Mouse (Mus musculus) cerebellum, adult 2 months (tissue): ENCODE measurements at regions not wholly inside any gene's neighbourhood (a gene's known extent, or its start where the extent isn't known, plus 50 kb on each side); places are given as distances from the start of the nearest gene placed in this dataset.

ENCODE experiments used
- DNase-seq, 2 experiments: peaks; one replicate each; pipeline ENCODE4 v3.0.0; 2021
- H3K27ac ChIP-seq: fragments of 200-500 bp; 2 replicates; pipeline ENCODE4 v1.5.1; 2012; ENCODE audit warnings: low read length, control low read depth, inconsistent platforms; ENCODE audit not compliant: insufficient read depth
- H3K27me3 ChIP-seq: fragments of 200-500 bp; 2 replicates; pipeline ENCODE4 v1.6.1; 2012; ENCODE audit warnings: inconsistent platforms, mild to moderate bottlenecking, low read length, moderate library complexity; ENCODE audit not compliant: control insufficient read depth, insufficient read depth
- H3K4me1 ChIP-seq: fragments of 200-500 bp; 2 replicates; pipeline ENCODE4 v1.6.1; 2011; ENCODE audit warnings: low read length; ENCODE audit not compliant: control insufficient read depth, insufficient read depth
- H3K4me3 ChIP-seq: fragments of 200-500 bp; replicated peaks from 2 replicates; pipeline ENCODE3; 2011; ENCODE audit warnings: mild to moderate bottlenecking, low read depth, low read length, control low read depth; ENCODE audit not compliant: insufficient read depth
- CTCF ChIP-seq: fragments of 200-500 bp; IDR thresholded peaks from 2 replicates; pipeline ENCODE4 v1.5.1; 2011; ENCODE audit warnings: low read depth, mild to moderate bottlenecking, control low read depth, low read length, moderate library complexity, borderline replicate concordance; ENCODE audit not compliant: insufficient read depth
- POLR2A ChIP-seq: fragments of 200-500 bp; IDR thresholded peaks from 2 replicates; pipeline ENCODE4 v1.6.1; 2011; ENCODE audit warnings: low read length, control low read depth, borderline replicate concordance; ENCODE audit not compliant: insufficient read depth
- WGBS: fragments of 180-500 bp; shearing (Covaris S2); methylation state at CpG from one replicate; pipeline ENCODE4 v1.1.7; 2018; 5-methylcytosine and 5-hydroxymethylcytosine counted together

- TF ChIP-seq POLR2A (no peak), CTCF (no peak)
- no peak for DNase-seq
- 63% methylated on average over 5 of the region's 5 CpGs for WGBS
- Histone ChIP-seq H3K4me3 (no peak overlapping the region), H3K4me1 (no peaks in the 10 kb centered on the region), H3K27me3 (no peaks in the 10 kb centered on the region), H3K27ac (no peak overlapping the region)
These were observed 105.0 kb upstream of the Ednra start for GRCm38 (mm10) chr8:77829126-77829748.

- WGBS = 89% methylated on average over 5 of the region's 5 CpGs
- TF ChIP-seq POLR2A = no peak
- TF ChIP-seq CTCF = no peak
- Histone ChIP-seq H3K4me1 (no peaks in the 10 kb centered on the region), H3K27ac (no peak overlapping the region), H3K27me3 (no peaks in the 10 kb centered on the region), H3K4me3 (no peak overlapping the region)
- DNase-seq = no peak
These were observed 105.5 kb upstream of the Ednra start for GRCm38 (mm10) chr8:77829764-77830163.

DNA sequence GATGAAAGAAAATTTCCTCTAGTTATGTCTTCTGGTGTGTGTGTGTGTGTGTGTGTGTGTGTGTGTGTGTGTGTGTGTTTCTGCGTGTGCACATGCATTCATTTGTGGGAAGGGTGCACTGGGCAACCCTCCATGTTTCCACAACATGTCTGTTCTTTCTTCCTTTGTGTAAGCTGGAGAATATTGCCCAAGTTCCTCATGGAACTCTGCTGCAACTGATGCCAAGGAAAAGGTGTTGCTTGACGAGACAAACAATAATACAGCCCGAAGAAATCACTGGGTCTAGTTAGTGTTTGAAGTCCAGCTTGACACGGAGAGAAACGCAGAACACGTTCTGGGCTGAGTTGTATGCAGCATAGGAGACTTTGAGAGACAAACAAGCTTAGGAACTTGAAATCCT is 110.0 kb upstream of the Ednra start:
- H3K27me3 ChIP-seq = no peaks in the 10 kb centered on the region
- no peak for TF ChIP-seq CTCF
- no peak for TF ChIP-seq POLR2A
- H3K4me1 ChIP-seq = no peaks in the 10 kb centered on the region
- H3K27ac ChIP-seq = no peak overlapping the region
- no peak overlapping the region for H3K4me3 ChIP-seq
- DNase-seq = no peak
- 74% methylated on average over 6 of the region's 6 CpGs for WGBS

DNA sequence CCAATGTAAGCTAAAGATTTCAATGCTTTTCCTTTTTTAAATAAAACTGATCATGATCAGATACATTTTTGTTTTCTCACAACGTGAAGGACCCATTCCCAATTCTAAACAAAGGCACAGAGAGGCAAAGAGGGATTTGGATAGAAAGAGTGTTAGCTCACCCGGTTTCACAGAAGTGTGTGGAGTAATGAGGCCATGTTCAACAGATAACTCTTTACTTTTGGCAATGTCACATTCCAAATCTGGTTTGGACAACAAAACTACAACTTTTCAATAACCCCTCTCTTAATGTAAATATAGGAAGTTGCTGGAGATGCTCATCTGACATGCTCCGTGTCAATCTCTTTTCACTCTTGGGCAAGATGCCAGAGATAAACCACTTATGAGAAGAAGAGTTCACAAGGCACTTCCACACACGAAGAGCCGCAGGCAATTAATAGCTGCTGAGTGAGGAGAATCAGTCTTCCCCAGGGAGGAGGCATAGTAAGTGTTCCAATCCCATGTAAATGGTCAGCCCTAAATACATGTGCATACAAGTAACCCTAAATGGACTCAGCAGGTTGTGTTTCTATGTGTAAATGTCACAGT is 112.7 kb upstream of the Ednra start:
- Histone ChIP-seq H3K27ac (no peak overlapping the region), H3K27me3 (no peaks in the 10 kb centered on the region), H3K4me3 (no peak overlapping the region), H3K4me1 (no peaks in the 10 kb centered on the region)
- 62% methylated on average over 5 of the region's 5 CpGs for WGBS
- TF ChIP-seq POLR2A = no peak
- no peak for TF ChIP-seq CTCF
- DNase-seq = no peak

GRCm38 (mm10) chr8:77842392-77843139 is 118.3 kb upstream of the Ednra start:
- 80% methylated on average over 7 of the region's 7 CpGs for WGBS
- no peak for DNase-seq
- Histone ChIP-seq H3K4me3 (no peak overlapping the region), H3K27ac (no peak overlapping the region), H3K4me1 (no peaks in the 10 kb centered on the region), H3K27me3 (no peaks in the 10 kb centered on the region)
- TF ChIP-seq CTCF (no peak), POLR2A (no peak)

- DNase-seq = no peak
- Histone ChIP-seq H3K4me1 (no peaks in the 10 kb centered on the region), H3K27ac (no peak overlapping the region), H3K27me3 (no peaks in the 10 kb centered on the region), H3K4me3 (no peak overlapping the region)
- TF ChIP-seq POLR2A = no peak
- no peak for TF ChIP-seq CTCF
- 81% methylated on average over 3 of the region's 3 CpGs for WGBS
These were observed 119.0 kb upstream of the Ednra start for GRCm38 (mm10) chr8:77843229-77843628.

- H3K4me3 ChIP-seq = no peak overlapping the region
- TF ChIP-seq CTCF = no peak
- H3K27me3 ChIP-seq = no peaks in the 10 kb centered on the region
- no peak for DNase-seq
- H3K4me1 ChIP-seq = no peaks in the 10 kb centered on the region
- 80% methylated on average over 5 of the region's 5 CpGs for WGBS
- H3K27ac ChIP-seq = no peak overlapping the region
These were observed 126.3 kb upstream of the Ednra start for GRCm38 (mm10) chr8:77850523-77850922.

DNA sequence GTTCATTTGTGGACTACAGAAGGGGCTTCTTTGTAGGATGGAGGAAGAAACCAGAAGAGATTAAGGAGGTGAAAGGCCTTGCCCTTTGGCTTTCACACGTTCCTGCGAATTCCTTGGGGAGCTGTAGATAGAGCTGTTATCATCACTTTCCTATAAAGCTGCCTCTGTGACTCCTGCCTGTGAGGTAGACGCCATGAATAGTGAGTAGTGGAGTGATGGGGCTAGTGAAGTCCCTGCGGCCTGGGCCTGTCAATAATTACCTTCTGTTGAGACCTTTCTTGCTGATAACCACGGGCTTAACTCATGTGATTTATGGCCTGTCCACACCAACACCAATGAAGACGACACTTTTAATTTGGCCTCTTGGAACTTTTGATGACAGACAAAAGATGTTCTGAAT is 146.0 kb upstream of the Ednra start:
- no peak overlapping the region for H3K4me3 ChIP-seq
- WGBS = 83% methylated on average over 6 of the region's 6 CpGs
- TF ChIP-seq POLR2A (no peak), CTCF (no peak)
- no peak overlapping the region for H3K27ac ChIP-seq
- DNase-seq = no peak
- H3K27me3 ChIP-seq = no peaks in the 10 kb centered on the region
- no peaks in the 10 kb centered on the region for H3K4me1 ChIP-seq
